Mouse (Mus musculus): ENCODE measurements around the gene Ntrk2. TPM values are rescaled to one million over a fixed set of nuclear protein-coding genes. Genes with fewer than 3 reads are reported as not detected.

Ntrk2 gene
- polyA plus RNA-seq, 1 experiment from 2014 or later, result 94.2 TPM

DNA sequence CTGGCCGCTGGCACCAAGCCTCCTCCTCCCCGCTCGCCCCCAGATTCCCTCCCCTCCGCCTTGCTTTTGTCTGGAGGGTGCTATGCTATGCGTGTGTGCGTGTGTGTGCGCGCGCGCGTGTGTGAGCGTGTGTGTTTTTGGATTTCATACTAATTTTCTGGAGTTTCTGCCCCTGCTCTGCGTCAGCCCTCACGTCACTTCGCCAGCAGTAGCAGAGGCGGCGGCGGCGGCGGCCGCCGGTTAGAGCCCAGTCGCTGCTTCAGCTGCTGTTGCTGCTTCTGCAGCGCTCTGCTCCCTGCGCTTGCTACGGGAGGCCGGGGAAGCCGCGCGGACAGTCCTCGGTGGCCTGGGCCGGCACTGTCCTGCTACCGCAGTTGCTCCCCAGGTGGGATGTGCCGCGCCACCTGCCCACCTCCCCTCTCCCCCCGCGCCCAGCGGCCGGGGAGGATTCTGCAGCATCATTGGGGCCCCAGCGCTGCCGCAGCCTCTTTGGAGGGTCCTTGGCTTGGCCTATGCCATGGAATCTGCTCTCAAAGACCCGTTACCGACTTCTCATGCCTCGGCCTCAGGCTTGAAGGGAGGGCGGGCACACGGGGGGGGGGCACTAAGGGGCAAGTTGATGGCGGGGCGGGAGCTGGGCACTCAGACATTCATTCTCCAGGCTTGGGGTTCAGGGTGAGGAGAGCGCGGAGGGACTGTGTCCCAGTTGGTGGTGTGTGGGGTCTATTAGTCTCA, 1.4 kb downstream of the Ntrk2 start:
- Histone ChIP-seq H3K4me2 (peak overlapping the region; percentile 86), H3K36me3 (no peaks in the 10 kb centered on the region), H3K27ac (replicated peaks) (peak overlapping the region; percentile 96), H3K4me3 (peak overlapping the region; percentile 88), H3K9me3 (no peaks in the 10 kb centered on the region), H3K27me3 (peaks cover 15% of the 10 kb centered on the region), H3K9ac (peak overlapping the region; percentile 98), H3K4me1 (replicated peaks) (peaks cover 49% of the 10 kb centered on the region)
- under 1% methylated on average over 50 of the region's 50 CpGs for WGBS
- peak; percentile 80 for ATAC-seq (ENCODE audit: low read depth)

DNA sequence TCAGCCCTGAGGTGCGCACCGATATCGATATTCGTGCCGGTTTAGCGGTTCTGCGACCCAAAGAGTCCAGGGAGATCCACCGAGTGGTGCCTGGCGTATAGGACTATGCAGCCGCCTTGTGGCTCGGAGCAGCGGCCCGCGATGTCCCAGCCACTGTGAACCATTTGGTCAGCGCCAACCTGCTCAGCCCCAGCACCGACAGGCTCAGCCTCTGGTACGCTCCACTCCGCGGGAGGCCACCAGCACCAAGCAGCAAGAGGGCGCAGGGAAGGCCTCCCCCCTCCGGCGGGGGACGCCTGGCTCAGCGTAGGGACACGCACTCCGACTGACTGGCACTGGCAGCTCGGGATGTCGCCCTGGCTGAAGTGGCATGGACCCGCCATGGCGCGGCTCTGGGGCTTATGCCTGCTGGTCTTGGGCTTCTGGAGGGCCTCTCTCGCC, 2.0 kb downstream of the Ntrk2 start:
- Histone ChIP-seq H3K4me3 (peak overlapping the region; percentile 88), H3K27me3 (peaks cover 15% of the 10 kb centered on the region), H3K4me2 (peak overlapping the region; percentile 86), H3K9me3 (no peaks in the 10 kb centered on the region), H3K27ac (replicated peaks) (peak overlapping the region; percentile 96), H3K9ac (peak overlapping the region; percentile 98), H3K36me3 (no peaks in the 10 kb centered on the region), H3K4me1 (replicated peaks) (peaks cover 53% of the 10 kb centered on the region)
- under 1% methylated on average over 32 of the region's 32 CpGs for whole genome bisulfite sequencing
- peak; percentile 28; the same call in 1 of the 2 replicates for ATAC-seq (ENCODE audit: low read depth)

DNA sequence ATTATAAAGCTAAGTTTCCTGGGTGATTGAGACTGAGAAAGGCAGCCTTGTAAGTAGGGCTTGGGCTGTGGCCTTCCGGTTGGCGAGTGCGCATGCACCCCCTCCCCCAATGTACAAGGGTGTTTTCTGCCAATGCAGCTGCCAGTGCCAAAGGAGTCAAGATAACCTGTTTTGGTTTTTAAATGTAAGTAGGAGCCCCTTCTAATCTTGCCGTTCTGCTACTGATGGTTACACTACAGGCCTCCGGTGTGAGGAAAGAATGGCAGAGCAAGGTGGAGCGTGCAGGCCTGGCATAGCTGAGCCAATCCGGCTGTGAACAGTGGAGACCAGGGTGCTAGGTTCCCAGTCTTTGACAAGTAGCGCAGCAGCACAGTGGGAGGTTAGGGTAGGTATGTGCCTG, 3.6 kb downstream of the Ntrk2 start:
- peak overlapping the region; percentile 86 for H3K4me2 ChIP-seq
- peak overlapping the region; percentile 59 for H3K27ac ChIP-seq (replicated peaks)
- H3K27me3 ChIP-seq, result peaks cover 9% of the 10 kb centered on the region
- 49% methylated on average over 8 of the region's 8 CpGs for WGBS
- H3K4me3 ChIP-seq, result peak overlapping the region; percentile 88
- ATAC-seq (ENCODE audit: low read depth), result no peak
- peak overlapping the region; percentile 98 for H3K9ac ChIP-seq
- H3K36me3 ChIP-seq, result peaks cover 11% of the 10 kb centered on the region
- H3K4me1 ChIP-seq (replicated peaks), result peaks cover 66% of the 10 kb centered on the region
- no peaks in the 10 kb centered on the region for H3K9me3 ChIP-seq

- H3K27me3 ChIP-seq, result no peaks in the 10 kb centered on the region
- WGBS, result 88% methylated on average over 7 of the region's 7 CpGs
- H3K4me3 ChIP-seq, result no peak overlapping the region
- H3K9ac ChIP-seq, result no peak overlapping the region
- no peak for ATAC-seq (ENCODE audit: low read depth)
- H3K4me1 ChIP-seq (replicated peaks), result peaks cover 16% of the 10 kb centered on the region; the same call in 1 of the 2 replicates
- H3K27ac ChIP-seq (replicated peaks), result no peak overlapping the region
- H3K36me3 ChIP-seq, result peaks cover 22% of the 10 kb centered on the region
- peaks cover 4% of the 10 kb centered on the region; the same call in 1 of the 2 replicates for H3K9me3 ChIP-seq
- H3K4me2 ChIP-seq, result no peak overlapping the region
These were observed 18.4 kb downstream of the Ntrk2 start for GRCm38 (mm10) chr13:58824752-58825151.

DNA sequence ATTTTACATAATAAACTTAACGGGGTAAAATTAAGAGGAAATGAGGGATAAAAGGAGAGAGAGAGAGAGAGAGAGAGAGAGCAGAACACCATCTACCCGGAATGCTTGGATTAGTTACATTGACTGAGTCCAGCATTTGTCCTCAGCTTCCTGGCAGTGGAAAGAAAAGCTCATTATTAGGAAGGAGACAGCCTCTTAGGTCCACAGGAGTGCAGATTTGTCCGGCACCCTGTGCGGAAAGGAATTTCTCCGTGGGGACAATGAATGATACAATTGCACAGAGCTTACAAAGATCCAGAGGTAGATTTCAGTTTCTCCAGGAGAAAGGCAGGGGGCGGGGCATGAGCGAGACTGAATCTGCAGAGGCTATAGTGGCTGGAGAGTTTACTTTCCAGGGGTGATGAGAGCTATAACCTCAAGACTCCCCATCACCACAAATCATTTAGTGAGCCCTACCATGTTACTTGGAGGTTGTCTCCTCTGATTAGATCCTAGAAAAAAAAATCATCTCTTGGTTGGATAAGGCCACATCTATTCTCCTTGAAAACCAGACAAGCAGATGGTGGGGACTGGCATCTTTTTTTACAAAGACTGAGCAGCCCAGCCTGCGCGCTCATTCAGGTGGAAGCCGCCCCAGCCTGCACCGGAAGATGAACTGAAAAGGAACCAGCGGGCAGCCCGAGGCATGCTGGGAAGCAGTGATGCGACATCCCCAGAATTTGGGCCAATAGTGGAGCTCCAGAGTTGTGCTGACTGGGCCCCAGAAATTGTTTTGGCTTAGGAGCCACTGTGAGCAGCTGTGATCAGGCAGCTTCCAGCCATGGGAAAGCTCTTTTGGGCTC, 20.2 kb downstream of the Ntrk2 start:
- Histone ChIP-seq H3K4me3 (no peak overlapping the region), H3K9ac (no peak overlapping the region), H3K4me1 (replicated peaks) (peaks cover 18% of the 10 kb centered on the region), H3K36me3 (peaks cover 7% of the 10 kb centered on the region; the same call in 1 of the 2 replicates), H3K9me3 (peaks cover 4% of the 10 kb centered on the region; the same call in 1 of the 2 replicates), H3K4me2 (no peak overlapping the region), H3K27ac (replicated peaks) (0 out of 2 replicates have a peak overlapping the region, but pooled peaks have one; percentile 4), H3K27me3 (no peaks in the 10 kb centered on the region)
- WGBS, result 62% methylated on average over 14 of the region's 14 CpGs
- ATAC-seq (ENCODE audit: low read depth), result no peak

- H3K36me3 ChIP-seq, result peaks cover 4% of the 10 kb centered on the region; the same call in 1 of the 2 replicates
- H3K27ac ChIP-seq (replicated peaks), result no peak overlapping the region
- no peak overlapping the region for H3K4me2 ChIP-seq
- peaks cover 4% of the 10 kb centered on the region; the same call in 1 of the 2 replicates for H3K9me3 ChIP-seq
- H3K9ac ChIP-seq, result no peak overlapping the region
- peaks cover 14% of the 10 kb centered on the region for H3K4me1 ChIP-seq (replicated peaks)
- ATAC-seq (ENCODE audit: low read depth), result no peak
- no peaks in the 10 kb centered on the region for H3K27me3 ChIP-seq
- H3K4me3 ChIP-seq, result no peak overlapping the region
- WGBS, result 67% methylated on average over 4 of the region's 4 CpGs
These were observed 25.6 kb downstream of the Ntrk2 start for GRCm38 (mm10) chr13:58831999-58832398.

DNA sequence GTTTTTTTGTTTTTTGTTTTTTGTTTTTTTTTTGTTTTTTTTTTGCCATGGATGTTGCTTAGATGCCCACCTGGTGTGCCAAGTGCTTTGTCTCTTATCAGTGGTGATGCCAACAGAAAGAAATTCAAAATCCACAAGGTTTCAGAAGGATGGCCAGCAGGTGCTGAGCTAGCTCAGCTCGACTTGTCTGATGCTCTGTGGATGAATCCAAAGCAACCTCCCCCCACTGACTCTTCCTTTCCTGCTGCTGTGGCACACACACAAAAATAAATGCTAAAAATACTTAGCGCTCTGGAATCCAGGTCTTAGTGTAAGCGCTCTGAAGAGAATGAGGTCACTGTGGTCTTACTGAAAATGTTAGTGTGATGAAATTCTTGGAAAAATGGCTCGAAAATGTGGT, 28.4 kb downstream of the Ntrk2 start:
- no peak overlapping the region for H3K4me2 ChIP-seq
- no peak overlapping the region for H3K9ac ChIP-seq
- no peaks in the 10 kb centered on the region for H3K9me3 ChIP-seq
- no peak overlapping the region for H3K4me3 ChIP-seq
- ATAC-seq (ENCODE audit: low read depth), result no peak
- H3K4me1 ChIP-seq (replicated peaks), result peaks cover 14% of the 10 kb centered on the region
- WGBS, result 74% methylated on average over 4 of the region's 4 CpGs
- no peak overlapping the region for H3K27ac ChIP-seq (replicated peaks)
- H3K27me3 ChIP-seq, result no peaks in the 10 kb centered on the region
- H3K36me3 ChIP-seq, result peaks cover 13% of the 10 kb centered on the region

GRCm38 (mm10) chr13:58836891-58837290, 30.5 kb downstream of the Ntrk2 start:
- Histone ChIP-seq H3K9ac (no peak overlapping the region), H3K27me3 (no peaks in the 10 kb centered on the region), H3K4me2 (no peak overlapping the region), H3K36me3 (peaks cover 20% of the 10 kb centered on the region), H3K4me3 (no peak overlapping the region), H3K9me3 (no peaks in the 10 kb centered on the region), H3K4me1 (replicated peaks) (peaks cover 18% of the 10 kb centered on the region), H3K27ac (replicated peaks) (no peak overlapping the region)
- 95% methylated on average over 1 of the region's 1 CpGs for WGBS
- no peak for ATAC-seq (ENCODE audit: low read depth)

GRCm38 (mm10) chr13:58838110-58838509, 31.7 kb downstream of the Ntrk2 start:
- ATAC-seq (ENCODE audit: low read depth), result no peak
- WGBS, result 91% methylated on average over 8 of the region's 8 CpGs
- no peak overlapping the region for H3K4me3 ChIP-seq
- H3K9ac ChIP-seq, result no peak overlapping the region
- no peaks in the 10 kb centered on the region for H3K27me3 ChIP-seq
- no peaks in the 10 kb centered on the region for H3K9me3 ChIP-seq
- no peak overlapping the region for H3K4me2 ChIP-seq
- H3K4me1 ChIP-seq (replicated peaks), result peaks cover 13% of the 10 kb centered on the region
- no peak overlapping the region for H3K27ac ChIP-seq (replicated peaks)
- H3K36me3 ChIP-seq, result peaks cover 20% of the 10 kb centered on the region

GRCm38 (mm10) chr13:58840731-58841359, 34.5 kb downstream of the Ntrk2 start:
- Histone ChIP-seq H3K4me2 (no peak overlapping the region), H3K27me3 (no peaks in the 10 kb centered on the region)

GRCm38 (mm10) chr13:58843826-58844225, 37.5 kb downstream of the Ntrk2 start:
- H3K27ac ChIP-seq (replicated peaks), result no peak overlapping the region
- 0 out of 2 replicates have a peak, but pooled peaks cover 3% of the 10 kb centered on the region for H3K9me3 ChIP-seq
- H3K4me1 ChIP-seq (replicated peaks), result peaks cover 24% of the 10 kb centered on the region
- no peak overlapping the region for H3K4me3 ChIP-seq
- ATAC-seq (ENCODE audit: low read depth), result no peak
- peaks cover 43% of the 10 kb centered on the region for H3K36me3 ChIP-seq
- 85% methylated on average over 9 of the region's 9 CpGs for WGBS
- no peaks in the 10 kb centered on the region for H3K27me3 ChIP-seq
- H3K9ac ChIP-seq, result no peak overlapping the region
- H3K4me2 ChIP-seq, result no peak overlapping the region

More at GRCm38 (mm10) chr13:58840731-58841359, 34.5 kb downstream of the Ntrk2 start:
- Histone ChIP-seq H3K9me3 (no peaks in the 10 kb centered on the region), H3K36me3 (peaks cover 24% of the 10 kb centered on the region), H3K9ac (no peak overlapping the region), H3K27ac (replicated peaks) (no peak overlapping the region), H3K4me1 (replicated peaks) (peaks cover 23% of the 10 kb centered on the region), H3K4me3 (no peak overlapping the region)
- WGBS, result 25% methylated on average over 6 of the region's 7 CpGs
- ATAC-seq (ENCODE audit: low read depth), result peak; percentile 84
